Mouse (Mus musculus): ENCODE results near the gene Olfml2b.

DNA sequence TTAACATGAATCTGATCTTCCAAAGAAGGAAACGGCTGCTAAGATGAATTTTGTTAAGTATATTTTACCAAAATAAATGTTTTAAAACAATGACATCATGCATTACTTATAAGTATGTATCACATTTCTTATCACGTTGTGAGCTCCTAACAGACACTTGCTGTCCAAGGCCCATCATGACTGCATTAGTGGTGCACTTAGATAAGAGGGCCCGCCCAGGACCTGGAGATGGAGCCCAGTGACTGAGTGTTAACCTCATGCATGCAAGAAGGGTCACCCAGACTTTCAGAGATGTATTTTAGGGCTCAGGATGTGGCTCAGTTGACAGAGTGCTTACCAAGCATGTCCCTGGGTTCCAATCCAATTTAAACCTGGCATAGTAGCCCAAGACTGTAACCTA, 34.0 kb upstream of the Olfml2b start:
- no peak for TF ChIP-seq MAFK (IDR thresholded peaks at IDR 0.05; ENCODE audit: insufficient read depth, low read depth, low read length)
- TF ChIP-seq ZNF384 (IDR thresholded peaks at IDR 0.05; ENCODE audit: low read depth, low read length), result no peak

All from ES-E14 (cell line).